Mouse (Mus musculus) cerebellum, adult 18-20 months (tissue): ENCODE measurements around the gene Phpt1.
"Not testable (repeated sequence)": the region's sequence is repeated elsewhere in the genome, so short reads cannot be mapped to it uniquely, and the experiment has no call there.

Source experiments
- DNase-seq, 2 experiments: peaks; one replicate each; pipeline ENCODE4 v3.0.0; 2021

The Phpt1 gene

GRCm38 (mm10) chr2:25558774-25559173 lies 16.2 kb downstream of the Phpt1 start:
- no peak for DNase-seq

DNA sequence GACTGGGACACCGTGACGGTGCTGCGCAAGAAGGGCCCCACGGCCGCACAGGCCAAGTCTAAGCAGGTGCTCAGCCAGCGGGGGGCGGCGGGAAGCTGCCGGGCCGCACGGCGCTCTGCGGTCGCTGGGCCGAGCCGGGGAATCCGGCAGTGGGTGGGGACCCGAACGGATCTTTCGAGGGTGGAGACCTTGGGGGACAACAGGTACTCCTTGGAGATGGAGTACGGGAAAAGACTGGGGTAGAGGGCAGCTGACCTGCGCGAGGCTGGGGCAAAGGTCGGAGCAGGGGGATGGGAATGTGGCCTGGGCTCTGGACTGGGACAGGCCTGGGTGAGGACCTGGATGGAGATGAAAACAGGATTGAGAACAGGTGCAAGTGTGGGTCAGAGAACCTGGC lies 17.1 kb downstream of the Phpt1 start:
- no peak for DNase-seq

DNA sequence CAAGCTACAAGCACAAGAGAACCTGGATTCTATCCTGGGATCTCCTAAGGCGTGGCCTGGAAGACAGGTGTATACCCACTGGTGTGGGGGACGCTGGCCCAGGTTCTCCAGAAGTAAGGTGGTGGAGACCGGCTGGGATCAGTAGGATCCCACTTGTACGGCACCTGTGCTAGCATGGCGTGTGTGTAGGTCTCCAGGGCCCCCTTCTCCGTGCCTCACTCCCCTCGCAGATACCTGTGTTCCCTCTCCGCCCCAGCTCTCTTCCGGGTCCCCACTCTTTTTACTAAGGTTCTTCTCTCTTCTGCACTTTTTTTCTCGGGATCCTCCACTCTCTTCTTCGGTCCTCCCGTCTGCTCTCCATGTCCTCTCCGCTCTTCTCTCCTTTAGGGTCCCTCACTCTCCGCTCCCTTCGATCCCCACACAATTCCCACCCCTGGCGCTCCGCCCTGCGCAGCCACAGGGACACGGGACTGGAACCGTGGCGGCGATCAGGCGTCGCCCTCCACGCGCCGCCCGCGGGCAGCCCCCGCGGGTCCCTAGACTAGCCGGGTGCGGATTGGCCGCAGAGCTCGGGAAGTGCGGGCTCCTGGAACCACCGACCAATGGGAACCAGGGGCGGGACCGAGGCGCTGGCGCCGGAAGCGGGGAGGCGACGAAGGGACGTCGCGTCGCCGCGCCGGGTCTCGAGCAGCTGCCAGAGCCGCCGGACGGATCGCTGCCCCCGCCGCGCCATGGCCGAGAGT lies 17.6 kb downstream of the Phpt1 start, which contains the start of gene Edf1:
Gene Edf1 (plus strand): TSS at position 627 of the 743 bp plus-strand sequence.
- DNase-seq, result peak; percentile 95 to 96

GRCm38 (mm10) chr2:25556296-25556695 lies 18.7 kb downstream of the Phpt1 start:
- DNase-seq, result no peak

DNA sequence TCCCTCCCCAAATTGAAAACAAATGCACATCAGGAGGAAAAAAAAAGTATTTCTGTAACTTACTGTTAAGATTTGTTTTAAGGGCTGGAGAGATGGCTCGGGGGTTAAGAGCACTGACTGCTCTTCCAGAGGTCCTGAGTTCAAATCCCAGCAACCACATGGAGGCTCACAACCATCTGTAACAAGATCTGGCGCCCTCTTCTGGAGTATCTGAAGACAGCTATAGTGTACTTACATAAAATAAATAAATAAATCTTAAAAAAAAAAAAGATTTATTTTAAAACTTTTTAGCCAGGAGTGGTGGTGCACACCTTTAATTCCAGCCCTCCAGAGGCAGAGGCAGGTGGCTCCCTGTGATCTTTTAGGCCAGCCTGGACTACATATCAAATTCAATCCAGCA lies 19.5 kb downstream of the Phpt1 start:
- DNase-seq, result not testable (repeated sequence)

- DNase-seq, result not testable (repeated sequence)
These were observed 21.7 kb downstream of the Phpt1 start for GRCm38 (mm10) chr2:25553171-25553786.

- DNase-seq, result peak; percentile 68 to 74
These were observed 23.8 kb downstream of the Phpt1 start for GRCm38 (mm10) chr2:25551186-25551585.

- no peak for DNase-seq
These were observed 25.7 kb downstream of the Phpt1 start for GRCm38 (mm10) chr2:25549021-25549991.

DNA sequence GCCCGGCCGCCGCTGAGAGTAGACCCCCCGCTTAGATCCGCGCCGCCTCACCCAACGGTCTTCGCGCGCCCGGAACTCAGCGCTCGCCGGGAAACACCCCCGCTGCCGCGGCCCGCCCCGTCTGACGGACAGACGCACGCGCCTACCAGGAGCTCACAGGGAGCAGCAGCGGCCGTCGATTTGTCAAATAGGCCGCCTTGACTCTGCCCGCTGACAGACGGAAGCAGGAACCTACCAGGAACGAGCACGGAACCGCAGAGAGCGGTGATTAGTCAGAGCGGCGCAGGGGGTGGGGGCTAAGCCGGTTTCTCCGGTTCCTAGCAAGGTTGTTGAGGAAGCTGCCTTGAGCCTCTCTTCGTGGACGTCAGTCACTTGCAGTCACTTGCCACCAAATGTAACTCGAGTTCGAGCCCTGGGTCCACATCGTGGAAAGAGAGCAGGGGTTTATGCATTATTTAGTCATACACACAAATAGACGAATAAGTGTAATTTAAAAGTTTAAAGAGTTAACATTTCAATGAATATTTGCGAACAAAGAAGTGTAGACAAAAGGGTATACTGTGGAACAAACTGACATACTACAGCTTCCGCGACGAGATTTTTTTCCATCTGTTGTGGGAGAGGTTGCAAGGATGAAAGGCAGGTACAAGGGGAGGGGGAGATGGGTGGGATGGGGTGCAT lies 28.1 kb downstream of the Phpt1 start, which contains the start of gene Traf2:
Gene Traf2 (minus strand): TSS at position 130 of the 681 bp plus-strand sequence.
- DNase-seq, result peak; percentile 97 to 100

- no peak for DNase-seq
These were observed 28.8 kb downstream of the Phpt1 start for GRCm38 (mm10) chr2:25545996-25546810.

GRCm38 (mm10) chr2:25541644-25542367 lies 33.2 kb downstream of the Phpt1 start:
- no peak for DNase-seq

DNA sequence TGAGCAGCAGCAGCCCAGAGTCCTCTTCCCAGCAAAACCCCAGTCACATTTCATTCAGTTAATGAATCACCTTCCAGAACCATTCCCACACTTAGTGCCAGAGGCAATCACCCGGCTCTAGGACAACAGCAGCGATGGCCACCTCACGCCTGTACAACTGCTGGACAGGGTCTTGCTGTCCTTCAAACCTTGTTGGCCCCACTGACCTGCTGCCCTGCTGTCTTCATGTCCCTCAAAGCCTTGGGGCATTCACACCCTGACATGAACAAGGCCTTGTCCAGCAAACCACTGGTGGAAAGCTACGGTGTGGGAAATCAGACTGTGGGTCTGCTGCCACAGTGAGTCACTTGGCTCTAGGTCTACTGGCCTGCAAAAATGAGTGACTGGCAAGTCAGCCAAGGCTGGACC lies 34.5 kb downstream of the Phpt1 start:
- no peak for DNase-seq

DNA sequence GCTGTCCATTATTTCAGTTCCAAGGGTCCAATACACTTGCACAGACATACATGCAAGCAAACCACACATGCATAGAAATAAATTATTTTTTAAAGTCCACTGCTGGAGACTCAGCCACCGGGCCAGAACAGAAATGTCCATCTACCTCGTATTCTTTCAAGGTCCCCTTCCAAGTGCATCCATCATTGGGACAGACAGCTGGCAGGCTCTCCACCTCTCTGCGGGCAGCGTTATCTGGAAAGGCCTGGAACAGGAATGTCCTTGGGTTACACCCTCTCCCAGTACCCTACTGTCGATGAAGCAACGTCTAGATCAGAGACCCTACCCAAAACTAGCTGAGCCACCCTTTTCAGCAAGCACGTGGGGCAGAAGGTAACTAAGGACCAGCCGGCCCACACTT lies 38.5 kb downstream of the Phpt1 start:
- DNase-seq, result no peak

GRCm38 (mm10) chr2:25534866-25535182 lies 40.2 kb downstream of the Phpt1 start:
- no peak for DNase-seq

DNA sequence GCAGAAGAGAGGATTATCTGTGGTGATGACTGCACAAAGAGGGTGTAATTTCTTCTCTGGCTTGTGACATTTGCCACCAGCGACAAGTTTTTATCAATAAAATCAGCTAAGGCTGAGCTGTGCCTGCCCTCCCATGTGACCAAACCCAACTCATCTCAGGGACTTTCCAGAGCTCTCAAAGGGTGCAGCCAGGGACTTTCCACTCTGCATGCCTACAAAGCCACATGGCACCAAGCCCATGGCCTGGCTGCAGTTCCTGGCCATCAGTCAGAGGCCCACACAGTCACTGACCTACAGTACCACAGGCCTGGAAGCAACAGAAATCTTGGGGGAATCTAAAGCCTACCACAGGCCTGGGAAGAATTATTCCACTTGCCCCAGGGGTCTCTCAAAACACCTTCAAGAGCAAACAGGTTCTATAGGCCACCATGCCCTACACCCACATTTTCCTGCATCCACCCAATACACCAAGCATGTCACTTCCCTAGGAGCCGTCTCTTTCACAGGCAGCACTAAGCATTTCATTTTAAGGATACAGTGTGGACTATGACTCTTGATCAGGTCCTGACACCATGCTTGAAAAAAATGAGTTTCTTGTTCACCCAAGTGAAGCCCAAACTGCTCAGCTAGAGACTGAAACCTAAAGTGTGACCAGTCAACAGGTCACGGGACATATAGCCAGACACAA lies 40.7 kb downstream of the Phpt1 start:
- DNase-seq, result peak; percentile 85 to 87

- DNase-seq, result no peak
These were observed 41.3 kb downstream of the Phpt1 start for GRCm38 (mm10) chr2:25533707-25534106.

- no peak for DNase-seq
These were observed 48.3 kb downstream of the Phpt1 start for GRCm38 (mm10) chr2:25526510-25527302.
